Mouse (Mus musculus): Measurements from ENCODE around the gene Angptl2. TPM values are rescaled to one million over a fixed set of nuclear protein-coding genes. Genes with fewer than 3 reads are reported as not detected.

Angptl2 gene
- total and polyA plus RNA-seq, 2 experiments from 2014 or later = 11.5 to 22.0 TPM

DNA sequence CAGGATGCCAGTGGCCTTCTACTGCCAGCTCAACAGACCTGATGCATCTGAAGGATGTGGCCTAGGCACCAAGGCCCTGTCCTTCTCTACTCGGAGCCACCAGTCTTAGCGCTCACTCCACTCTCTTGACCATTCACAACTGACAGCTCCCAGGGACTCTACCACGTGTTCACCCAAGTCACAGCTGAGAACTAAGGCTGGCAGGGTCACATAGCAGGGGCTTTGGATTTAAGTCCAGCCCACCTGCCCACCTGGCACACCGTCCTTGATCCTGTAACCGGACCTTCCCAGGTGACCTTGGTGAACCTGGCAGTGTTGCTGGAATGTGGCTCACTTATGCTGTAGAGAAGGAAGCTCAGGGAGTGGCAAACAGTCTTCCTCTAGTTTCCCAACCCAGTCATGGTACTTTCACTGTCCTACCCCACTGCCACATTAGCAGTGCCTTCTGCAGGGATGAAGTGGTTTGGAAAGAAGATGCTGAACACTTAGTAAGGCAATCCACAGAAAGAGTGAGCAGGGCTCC is 631 bp upstream of the Angptl2 start:
- H3K36me3 ChIP-seq (ENCODE audit: insufficient read depth, low read length) = no peaks in the 10 kb centered on the region
- H3K9ac ChIP-seq (replicated peaks; ENCODE audit: low read length) = no peak overlapping the region
- H3K4me3 ChIP-seq (ENCODE audit: low read length) = no peak overlapping the region
- H3K27me3 ChIP-seq (ENCODE audit: insufficient read depth, low read length) = no peaks in the 10 kb centered on the region
- H3K9me3 ChIP-seq (ENCODE audit: low read length) = no peaks in the 10 kb centered on the region
- 51% methylated on average over 5 of the region's 5 CpGs for WGBS
- H3K4me2 ChIP-seq (ENCODE audit: low read depth, low read length) = peak overlapping the region; percentile 52
- DNase-seq (ENCODE audit: low spot score) = no peak
- ATAC-seq = no peak
- no peak for TF ChIP-seq CTCF (IDR thresholded peaks at IDR 0.05; ENCODE audit: low read depth)
- peak overlapping the region; percentile 21 for H3K27ac ChIP-seq
- peaks cover 12% of the 10 kb centered on the region for H3K4me1 ChIP-seq (ENCODE audit: insufficient read depth, low read length)

DNA sequence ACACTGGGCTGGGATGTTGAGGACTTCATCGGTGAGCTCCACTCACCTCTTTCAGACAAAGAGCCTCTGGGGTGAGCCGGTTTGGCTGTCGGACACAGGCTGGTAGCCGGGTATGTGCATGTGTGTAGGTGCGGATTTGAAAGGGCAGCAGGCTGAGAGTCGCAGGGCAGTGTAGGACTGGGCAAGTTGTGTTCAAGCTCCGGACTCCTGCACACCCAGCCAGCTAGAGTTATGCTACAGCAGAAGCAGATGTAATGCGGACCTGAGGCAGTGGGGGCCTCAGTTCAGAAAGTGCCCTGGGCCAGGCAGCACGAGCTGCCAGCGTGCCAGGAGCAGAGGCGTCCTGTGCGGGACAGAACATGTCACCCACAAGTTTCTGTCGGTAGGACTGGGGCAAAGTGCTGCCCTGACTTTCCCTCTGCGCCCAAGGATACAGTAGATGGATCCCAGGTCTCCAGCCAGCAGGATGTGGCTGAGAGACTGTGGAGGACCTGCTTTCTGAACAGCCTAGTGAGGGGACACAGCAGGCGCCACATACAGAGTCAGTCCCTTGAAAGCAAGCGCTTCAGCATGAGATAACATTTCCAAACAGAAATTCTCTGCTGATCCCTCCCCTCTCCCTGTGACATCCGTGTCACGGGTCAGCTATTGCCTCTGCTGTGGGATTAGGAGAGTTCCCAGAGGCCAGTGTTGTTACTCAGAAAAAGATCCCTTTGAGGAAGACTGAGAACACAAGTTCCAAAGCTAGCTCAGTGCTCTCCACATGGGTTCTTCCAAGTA is 966 bp downstream of the Angptl2 start:
- 19% methylated on average over 18 of the region's 18 CpGs for WGBS
- H3K4me3 ChIP-seq (ENCODE audit: low read length) = peak overlapping the region; percentile 26
- H3K4me1 ChIP-seq (ENCODE audit: insufficient read depth, low read length) = peaks cover 12% of the 10 kb centered on the region
- DNase-seq (ENCODE audit: low spot score) (no peak), ATAC-seq (no peak)
- no peaks in the 10 kb centered on the region for H3K27me3 ChIP-seq (ENCODE audit: insufficient read depth, low read length)
- H3K27ac ChIP-seq = peak overlapping the region; percentile 66; the same call in 1 of the 2 replicates
- peak overlapping the region; percentile 52 for H3K4me2 ChIP-seq (ENCODE audit: low read depth, low read length)
- peak overlapping the region; percentile 25 for H3K9ac ChIP-seq (replicated peaks; ENCODE audit: low read length)
- no peaks in the 10 kb centered on the region for H3K9me3 ChIP-seq (ENCODE audit: low read length)
- H3K36me3 ChIP-seq (ENCODE audit: insufficient read depth, low read length) = no peaks in the 10 kb centered on the region
- TF ChIP-seq CTCF (IDR thresholded peaks at IDR 0.05; ENCODE audit: low read depth) = no peak

DNA sequence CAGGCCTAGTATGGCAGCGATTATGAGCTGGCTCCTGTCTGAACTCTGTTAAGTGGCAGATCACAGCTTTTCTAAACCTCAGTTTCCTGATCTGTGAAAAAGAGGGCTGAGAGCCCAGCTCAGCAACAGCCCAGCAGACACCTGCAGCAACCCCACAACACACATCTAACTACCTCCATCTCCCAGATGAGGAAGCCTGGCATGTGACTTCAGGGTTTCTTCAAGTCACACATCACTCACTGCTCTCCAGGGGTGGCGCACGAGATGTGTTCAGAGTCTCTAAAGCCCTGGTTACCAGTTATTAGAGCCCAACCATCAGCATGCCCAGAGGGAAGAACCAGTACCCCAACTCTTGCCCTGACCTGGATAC is 1.5 kb downstream of the Angptl2 start:
- no peak overlapping the region for H3K27ac ChIP-seq
- no peak for TF ChIP-seq CTCF (IDR thresholded peaks at IDR 0.05; ENCODE audit: low read depth)
- no peaks in the 10 kb centered on the region for H3K27me3 ChIP-seq (ENCODE audit: insufficient read depth, low read length)
- no peak overlapping the region for H3K4me3 ChIP-seq (ENCODE audit: low read length)
- DNase-seq (ENCODE audit: low spot score) (no peak), ATAC-seq (no peak)
- H3K9me3 ChIP-seq (ENCODE audit: low read length) = no peaks in the 10 kb centered on the region
- WGBS = 57% methylated on average over 3 of the region's 3 CpGs
- H3K4me2 ChIP-seq (ENCODE audit: low read depth, low read length) = peak overlapping the region; percentile 52; the same call in 1 of the 2 replicates
- H3K36me3 ChIP-seq (ENCODE audit: insufficient read depth, low read length) = no peaks in the 10 kb centered on the region
- H3K4me1 ChIP-seq (ENCODE audit: insufficient read depth, low read length) = peaks cover 12% of the 10 kb centered on the region
- 0 out of 2 replicates have a peak overlapping the region, but pooled peaks have one; percentile 25 for H3K9ac ChIP-seq (replicated peaks; ENCODE audit: low read length)

DNA sequence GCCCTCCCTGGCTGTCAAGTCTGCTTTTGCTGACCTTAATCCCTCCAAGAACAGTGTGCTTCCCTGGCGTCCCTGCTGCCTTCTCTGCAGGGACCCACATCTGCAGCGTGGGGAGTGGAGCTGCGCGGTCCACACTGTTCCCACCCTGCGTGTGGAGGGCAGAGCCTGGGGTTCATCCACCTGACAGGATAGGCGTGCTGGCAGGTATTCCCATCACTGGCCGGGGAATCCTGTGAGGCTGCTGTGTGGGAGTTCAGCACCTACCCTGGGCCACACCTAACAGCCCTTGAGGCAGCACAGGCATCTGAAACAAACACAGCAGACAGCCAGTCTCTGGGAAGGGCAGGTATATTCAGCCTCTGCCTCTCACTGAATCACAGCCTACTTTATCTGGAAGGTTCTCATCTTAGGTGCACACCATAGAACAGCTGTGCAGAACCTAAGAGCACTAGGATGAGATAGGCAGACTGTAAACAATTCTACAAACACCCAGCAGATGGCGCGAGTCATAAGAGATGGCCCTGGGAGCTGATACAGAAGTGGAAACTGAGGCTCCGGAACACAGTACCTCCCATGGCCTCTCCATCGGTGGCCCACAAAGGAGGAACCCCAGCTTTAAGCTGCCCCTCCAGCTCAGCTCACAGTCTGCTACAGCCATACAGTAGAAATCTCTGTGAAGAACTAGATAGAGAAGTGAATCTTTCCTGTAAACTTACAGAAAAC is 3.2 kb downstream of the Angptl2 start:
- no peak for ATAC-seq
- no peak overlapping the region for H3K4me3 ChIP-seq (ENCODE audit: low read length)
- WGBS = 65% methylated on average over 11 of the region's 11 CpGs
- no peaks in the 10 kb centered on the region for H3K9me3 ChIP-seq (ENCODE audit: low read length)
- TF ChIP-seq CTCF (IDR thresholded peaks at IDR 0.05; ENCODE audit: low read depth) = peak; percentile 64
- no peak overlapping the region for H3K4me2 ChIP-seq (ENCODE audit: low read depth, low read length)
- peaks cover 15% of the 10 kb centered on the region for H3K4me1 ChIP-seq (ENCODE audit: insufficient read depth, low read length)
- no peak overlapping the region for H3K9ac ChIP-seq (replicated peaks; ENCODE audit: low read length)
- H3K27me3 ChIP-seq (ENCODE audit: insufficient read depth, low read length) = no peaks in the 10 kb centered on the region
- H3K27ac ChIP-seq = no peak overlapping the region
- no peaks in the 10 kb centered on the region for H3K36me3 ChIP-seq (ENCODE audit: insufficient read depth, low read length)
- DNase-seq (ENCODE audit: low spot score) = peak; percentile 63

DNA sequence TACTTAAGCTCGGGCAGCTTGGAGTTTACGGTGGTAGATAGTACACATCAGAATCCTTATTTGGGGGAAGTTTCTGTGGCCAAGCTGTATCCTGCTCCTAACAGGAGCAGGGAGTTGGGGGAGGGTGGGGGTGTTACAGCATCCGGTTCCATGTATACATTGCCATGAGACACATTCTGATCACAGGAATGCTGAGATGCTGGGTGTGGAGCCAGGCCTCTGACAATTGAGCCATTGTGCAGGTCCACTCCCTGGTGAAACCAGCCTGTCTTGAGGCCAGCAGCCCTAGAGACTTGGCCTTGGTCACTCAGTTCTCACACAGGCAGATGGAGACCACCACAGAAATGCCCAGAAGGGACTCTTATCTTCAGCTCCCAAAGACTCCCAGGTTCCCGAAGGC is 3.8 kb downstream of the Angptl2 start:
- Histone ChIP-seq H3K36me3 (ENCODE audit: insufficient read depth, low read length) (no peaks in the 10 kb centered on the region), H3K27ac (no peak overlapping the region), H3K4me2 (ENCODE audit: low read depth, low read length) (no peak overlapping the region), H3K4me3 (ENCODE audit: low read length) (no peak overlapping the region), H3K9me3 (ENCODE audit: low read length) (no peaks in the 10 kb centered on the region), H3K27me3 (ENCODE audit: insufficient read depth, low read length) (no peaks in the 10 kb centered on the region), H3K4me1 (ENCODE audit: insufficient read depth, low read length) (peaks cover 15% of the 10 kb centered on the region), H3K9ac (replicated peaks; ENCODE audit: low read length) (no peak overlapping the region)
- ATAC-seq (no peak), DNase-seq (ENCODE audit: low spot score) (no peak)
- no peak for TF ChIP-seq CTCF (IDR thresholded peaks at IDR 0.05; ENCODE audit: low read depth)
- WGBS = 71% methylated on average over 4 of the region's 4 CpGs

DNA sequence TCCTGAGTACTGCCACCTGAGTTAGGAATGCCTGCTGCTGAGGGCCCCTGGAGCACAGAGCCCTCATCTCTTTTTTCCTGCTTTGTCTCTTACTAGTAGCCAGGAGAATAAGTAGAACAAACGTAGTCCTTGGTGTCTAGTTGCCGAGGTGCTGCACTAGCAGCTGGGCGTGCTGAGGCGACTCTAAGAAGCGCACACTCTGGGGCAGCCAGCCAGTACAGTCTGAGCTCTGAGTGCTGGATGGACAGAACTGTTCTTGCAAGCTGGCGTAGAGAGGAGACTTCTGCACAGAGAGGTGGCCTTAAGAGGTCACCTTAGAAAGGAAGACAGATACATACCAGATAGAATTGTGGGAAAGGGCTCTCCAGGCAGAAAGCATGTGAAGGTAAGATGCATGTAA is 4.4 kb downstream of the Angptl2 start:
- no peak overlapping the region for H3K4me2 ChIP-seq (ENCODE audit: low read depth, low read length)
- no peaks in the 10 kb centered on the region for H3K9me3 ChIP-seq (ENCODE audit: low read length)
- 49% methylated on average over 6 of the region's 6 CpGs for WGBS
- H3K4me3 ChIP-seq (ENCODE audit: low read length) = no peak overlapping the region
- ATAC-seq (no peak), DNase-seq (ENCODE audit: low spot score) (peak; percentile 46)
- no peaks in the 10 kb centered on the region for H3K27me3 ChIP-seq (ENCODE audit: insufficient read depth, low read length)
- H3K27ac ChIP-seq = 0 out of 2 replicates have a peak overlapping the region, but pooled peaks have one; percentile 27
- no peak overlapping the region for H3K9ac ChIP-seq (replicated peaks; ENCODE audit: low read length)
- no peak for TF ChIP-seq CTCF (IDR thresholded peaks at IDR 0.05; ENCODE audit: low read depth)
- peaks cover 12% of the 10 kb centered on the region for H3K4me1 ChIP-seq (ENCODE audit: insufficient read depth, low read length)
- no peaks in the 10 kb centered on the region for H3K36me3 ChIP-seq (ENCODE audit: insufficient read depth, low read length)
